Mouse (Mus musculus) bone marrow macrophage, adult 2 months (primary cell): ENCODE data around the gene Nod2. TPM values are rescaled to one million over a fixed set of nuclear protein-coding genes. Genes with fewer than 3 reads are reported as not detected.

Experiments used
- H3K27ac ChIP-seq: 2 replicates; pipeline ENCODE4 v1.5.1; 2012; ENCODE audit warnings: low read depth, low read length; ENCODE audit not compliant: insufficient read depth
- H3K4me1 ChIP-seq: 2 replicates; pipeline ENCODE4 v1.6.1; 2012; ENCODE audit warnings: low read length; ENCODE audit not compliant: control insufficient read depth, insufficient read depth
- H3K4me3 ChIP-seq: 2 replicates; pipeline ENCODE4 v1.5.1; 2012; ENCODE audit warnings: mild to moderate bottlenecking, low read length, moderate library complexity; ENCODE audit not compliant: insufficient read depth
- CTCF ChIP-seq: IDR thresholded peaks from 2 replicates; pipeline ENCODE4 v1.5.1; 2012; ENCODE audit warnings: low read depth, mild to moderate bottlenecking, low read length, moderate library complexity
- POLR2A ChIP-seq: IDR thresholded peaks from 2 replicates; pipeline ENCODE4 v1.6.1; 2012; ENCODE audit warnings: mild to moderate bottlenecking, low read depth, low read length, borderline replicate concordance
- polyA plus RNA-seq: library from polyadenylated mRNA; stranded (reverse); fragments of >200 nt; gene quantifications from 2 replicates; pipeline ENCODE4 v1.2.4, GENCODE M21; 2012; ENCODE audit not compliant: missing spikeins, insufficient read depth, insufficient read length

Nod2 gene
- polyA plus RNA-seq, 1 experiment: 4.1 TPM

- Histone ChIP-seq H3K27ac (no peak overlapping the region), H3K4me1 (no peaks in the 10 kb centered on the region), H3K4me3 (no peak overlapping the region)
- no peak for TF ChIP-seq POLR2A
- TF ChIP-seq CTCF: no peak
Observed at GRCm38 (mm10) chr8:88702816-88703215, 55.7 kb downstream of the Nod2 start.

- no peak overlapping the region for H3K27ac ChIP-seq
- H3K4me3 ChIP-seq: no peak overlapping the region
- TF ChIP-seq POLR2A: no peak
- no peak for TF ChIP-seq CTCF
- H3K4me1 ChIP-seq: no peaks in the 10 kb centered on the region
Observed at GRCm38 (mm10) chr8:88723256-88723963, 76.3 kb downstream of the Nod2 start.

Other genes with a start within 250 kb of the Nod2 start
- not detected in 2 replicates for gene Nkd1, start 126.0 kb upstream of the Nod2 start, polyA plus RNA-seq
- 82.4 and 85.5 TPM in 2 replicates for gene Snx20, start 11.2 kb upstream of the Nod2 start, polyA plus RNA-seq
- 28.1 and 33.9 TPM in 2 replicates for gene Cyld, start 49.7 kb downstream of the Nod2 start, polyA plus RNA-seq